Mouse (Mus musculus) MEL (cell line): Measurements from ENCODE around the gene Dtl. TPM values are rescaled to one million over a fixed set of nuclear protein-coding genes. Genes with fewer than 3 reads are reported as not detected.
A peak's percentile ranks its signal among the peaks of the same experiment; 100 is the strongest.

Experiments used
- DNase-seq: peaks from one replicate; pipeline ENCODE4 v3.0.0; 2011; ENCODE audit warnings: low read depth, low spot score
- H3K27ac ChIP-seq: 2 replicates; pipeline ENCODE4 v1.5.1; 2012; ENCODE audit warnings: low read depth, mild to moderate bottlenecking, control low read depth, low read length, moderate library complexity; ENCODE audit not compliant: control insufficient read depth
- H3K27me3 ChIP-seq, 2 experiments: fragments of 150-350 bp in 1 of 2; sonication (generic) in 1 of 2; 2 replicates each; pipeline ENCODE4 v1.6.1; 2012; ENCODE audit warnings: low read length in 2 of 2, mild to moderate bottlenecking in 2 of 2, improper control_type of control experiment in 1 of 2, moderate library complexity in 1 of 2; ENCODE audit not compliant: insufficient read depth in 2 of 2, control insufficient read depth in 1 of 2
- H3K36me3 ChIP-seq, 2 experiments: 2 replicates each; pipeline ENCODE4 v1.6.1; 2012 to 2014; ENCODE audit warnings: low read length in 2 of 2, improper control_type of control experiment in 1 of 2, inconsistent platforms in 1 of 2, mild to moderate bottlenecking in 1 of 2; ENCODE audit not compliant: insufficient read depth in 2 of 2, control insufficient read depth in 1 of 2
- H3K4me1 ChIP-seq, 2 experiments: fragments of 150-350 bp in 1 of 2; sonication (generic) in 1 of 2; 2 replicates each; pipeline ENCODE4 v1.6.1; 2012; ENCODE audit warnings: low read length in 2 of 2, improper control_type of control experiment in 1 of 2, mild to moderate bottlenecking in 1 of 2; ENCODE audit not compliant: insufficient read depth in 2 of 2, control insufficient read depth in 1 of 2
- H3K4me3 ChIP-seq, 2 experiments: fragments of 150-350 bp in 1 of 2; sonication (generic) in 1 of 2; 2 replicates each; pipeline ENCODE4 v1.5.1; 2012; ENCODE audit warnings: low read depth in 2 of 2, low read length in 2 of 2, mild to moderate bottlenecking in 2 of 2, moderate library complexity in 2 of 2, control low read depth in 1 of 2, improper control_type of control experiment in 1 of 2; ENCODE audit not compliant: control insufficient read depth in 1 of 2, insufficient read depth in 1 of 2
- H3K79me2 ChIP-seq: 2 replicates; pipeline ENCODE4 v1.6.1; 2012; ENCODE audit warnings: mild to moderate bottlenecking, low read length, moderate library complexity; ENCODE audit not compliant: control insufficient read depth, poor library complexity, insufficient read depth
- H3K9ac ChIP-seq: 2 replicates; pipeline ENCODE4 v1.6.1; 2012; ENCODE audit warnings: low read depth, mild to moderate bottlenecking, control low read depth, low read length, moderate library complexity; ENCODE audit not compliant: control insufficient read depth, poor library complexity, severe bottlenecking
- H3K9me3 ChIP-seq: fragments of 150-350 bp; sonication (generic); replicated peaks from 2 replicates; pipeline ENCODE4 v1.6.1; 2012; ENCODE audit warnings: mild to moderate bottlenecking, low read length, improper control_type of control experiment, moderate library complexity; ENCODE audit not compliant: insufficient read depth
- CHD1 ChIP-seq: IDR thresholded peaks from 2 replicates; pipeline ENCODE4 v1.6.1; 2012; ENCODE audit warnings: low read depth, mild to moderate bottlenecking, inconsistent platforms, low read length, improper control_type of control experiment
- CHD2 ChIP-seq: IDR thresholded peaks from 2 replicates; pipeline ENCODE4 v1.6.1; 2011; ENCODE audit warnings: low read length, improper control_type of control experiment
- CTCF ChIP-seq, 3 experiments: IDR thresholded peaks in 2 of 3; conservative IDR thresholded peaks in 1 of 3; 2 replicates each; pipeline ENCODE4 v1.5.1; 2011 to 2012; ENCODE audit warnings: low read length in 3 of 3, low read depth in 2 of 3, mild to moderate bottlenecking in 2 of 3, improper control_type of control experiment in 1 of 3, inconsistent platforms in 1 of 3, mixed read lengths in 1 of 3, moderate library complexity in 1 of 3; ENCODE audit not compliant: control insufficient read depth in 1 of 3, insufficient read depth in 1 of 3, poor library complexity in 1 of 3, severe bottlenecking in 1 of 3
- E2F4 ChIP-seq: IDR thresholded peaks from 2 replicates; pipeline ENCODE4 v1.6.1; 2011; ENCODE audit warnings: low read depth, low read length, improper control_type of control experiment, borderline replicate concordance
- ELF1 ChIP-seq: IDR thresholded peaks from 2 replicates; pipeline ENCODE4 v1.6.1; 2014; ENCODE audit warnings: low read depth, mild to moderate bottlenecking, inconsistent platforms, low read length, improper control_type of control experiment, moderate library complexity
- EP300 ChIP-seq, 2 experiments: IDR thresholded peaks; 2 replicates each; pipeline ENCODE4 v1.6.1; 2011; ENCODE audit warnings: improper control_type of control experiment in 2 of 2, low read length in 2 of 2, low read depth in 1 of 2, mild to moderate bottlenecking in 1 of 2
- GATA1 ChIP-seq: IDR thresholded peaks from 2 replicates; pipeline ENCODE4 v1.6.1; 2011; ENCODE audit warnings: low read depth, low read length, improper control_type of control experiment
- HCFC1 ChIP-seq: IDR thresholded peaks from 2 replicates; pipeline ENCODE4 v1.6.1; 2012; ENCODE audit warnings: low read depth, mild to moderate bottlenecking, inconsistent platforms, low read length, improper control_type of control experiment, moderate library complexity
- JUND ChIP-seq: IDR thresholded peaks from 2 replicates; pipeline ENCODE4 v1.6.1; 2011; ENCODE audit warnings: low read depth, mild to moderate bottlenecking, improper control_type of control experiment, low read length
- KAT2A ChIP-seq: conservative IDR thresholded peaks from 2 replicates; pipeline ENCODE4 v1.6.1; 2012; ENCODE audit warnings: low read depth, low read length, improper control_type of control experiment, inconsistent platforms
- MAFK ChIP-seq: IDR thresholded peaks from 2 replicates; pipeline ENCODE4 v1.6.1; 2011; ENCODE audit warnings: low read depth, mild to moderate bottlenecking, low read length, improper control_type of control experiment, borderline replicate concordance
- MEF2A ChIP-seq: IDR thresholded peaks from 2 replicates; pipeline ENCODE4 v1.6.1; 2014; ENCODE audit warnings: low read depth, mild to moderate bottlenecking, inconsistent platforms, low read length, improper control_type of control experiment; ENCODE audit not compliant: poor library complexity, insufficient replicate concordance, severe bottlenecking; ENCODE audit errors: extremely low read depth
- NELFE ChIP-seq: IDR thresholded peaks from 2 replicates; pipeline ENCODE4 v1.6.1; 2011; ENCODE audit warnings: low read depth, low read length, improper control_type of control experiment
- NRF1 ChIP-seq: IDR thresholded peaks from 2 replicates; pipeline ENCODE4 v1.6.1; 2014; ENCODE audit warnings: low read depth, mild to moderate bottlenecking, inconsistent platforms, low read length, improper control_type of control experiment, moderate library complexity; ENCODE audit not compliant: poor library complexity, insufficient read depth, severe bottlenecking
- POLR2AphosphoS2 ChIP-seq: IDR thresholded peaks from 2 replicates; pipeline ENCODE4 v1.6.1; 2011; ENCODE audit warnings: low read length, improper control_type of control experiment
- POLR2AphosphoS5 ChIP-seq: IDR thresholded peaks from 2 replicates; pipeline ENCODE4 v1.6.1; 2012; ENCODE audit warnings: low read depth, borderline replicate concordance, mild to moderate bottlenecking, inconsistent platforms, low read length, moderate library complexity, mixed read lengths
- SIN3A ChIP-seq: IDR thresholded peaks from 2 replicates; pipeline ENCODE4 v1.6.1; 2012; ENCODE audit warnings: low read length, improper control_type of control experiment, inconsistent platforms
- TBP ChIP-seq: IDR thresholded peaks from 2 replicates; pipeline ENCODE4 v1.8.0; 2011; ENCODE audit warnings: low read depth, low read length, improper control_type of control experiment
- TCF12 ChIP-seq: IDR thresholded peaks from 2 replicates; pipeline ENCODE4 v1.6.1; 2014; ENCODE audit warnings: low read depth, mild to moderate bottlenecking, inconsistent platforms, low read length, improper control_type of control experiment, moderate library complexity
- UBTF ChIP-seq: IDR thresholded peaks from 2 replicates; pipeline ENCODE4 v1.6.1; 2012; ENCODE audit warnings: low read depth, mild to moderate bottlenecking, inconsistent platforms, low read length, improper control_type of control experiment, moderate library complexity, borderline replicate concordance; ENCODE audit not compliant: insufficient read depth
- USF1 ChIP-seq: IDR thresholded peaks from 2 replicates; pipeline ENCODE4 v1.6.1; 2014; ENCODE audit warnings: low read depth, mild to moderate bottlenecking, inconsistent platforms, low read length, improper control_type of control experiment, moderate library complexity
- ZC3H11A ChIP-seq: IDR thresholded peaks from 2 replicates; pipeline ENCODE4 v1.6.1; 2012; ENCODE audit warnings: low read depth, mild to moderate bottlenecking, inconsistent platforms, low read length, improper control_type of control experiment
- ZKSCAN1 ChIP-seq: IDR thresholded peaks from 2 replicates; pipeline ENCODE4 v1.6.1; 2012; ENCODE audit warnings: low read depth, mild to moderate bottlenecking, inconsistent platforms, low read length, improper control_type of control experiment, moderate library complexity
- ZMIZ1 ChIP-seq: IDR thresholded peaks from 2 replicates; pipeline ENCODE4 v1.6.1; 2012; ENCODE audit warnings: low read depth, mild to moderate bottlenecking, inconsistent platforms, low read length, improper control_type of control experiment, moderate library complexity
- polyA plus RNA-seq, 2 experiments: library from polyadenylated mRNA; stranded (reverse) in 1 of 2; unstranded in 1 of 2; fragments of >175 nt in 1 of 2; fragments of >200 nt in 1 of 2; gene quantifications; 2 replicates each; pipeline versions ENCODE4 v1.2.1 to v1.2.4; 2012; ENCODE audit warnings: low replicate concordance in 2 of 2, low read depth in 1 of 2; ENCODE audit not compliant: insufficient read length in 2 of 2, insufficient read depth in 1 of 2, missing spikeins in 1 of 2
- total RNA-seq: library from RNA; depleted of rRNA; stranded (reverse); fragments of 300-350 nt; gene quantifications from 2 replicates; pipeline ENCODE4 v1.2.3, GENCODE M21; 2012

The Dtl gene
- total and polyA plus RNA-seq, 3 experiments = 42.3 to 64.6 (median 53.5) TPM

- no peaks in the 10 kb centered on the region for H3K9me3 ChIP-seq
- no peaks in the 10 kb centered on the region; a peak in 1 of 4 replicates for H3K36me3 ChIP-seq
- TF ChIP-seq MAFK = peak; percentile 68
- peak in 1 of 2 experiments; percentile 18; a peak in 1 of 4 replicates for TF ChIP-seq EP300 (IDR thresholded peaks at IDR 0.05; ENCODE audit: low read depth in 1 of 2, low read length in 2 of 2)
- no peak for TF ChIP-seq TCF12
- 0 out of 2 replicates have a peak, but pooled peaks have one; percentile 33 for TF ChIP-seq GATA1
- TF ChIP-seq KAT2A = no peak
- H3K4me1 ChIP-seq = 0 out of 4 replicates have a peak, but pooled peaks cover 0 to 4% of the 10 kb centered on the region in 2 experiments
- DNase-seq = peak; percentile 32
- H3K27me3 ChIP-seq = peaks cover 13 to 16% of the 10 kb centered on the region in 2 experiments
- H3K79me2 ChIP-seq = no peaks in the 10 kb centered on the region
- no peak overlapping the region for H3K27ac ChIP-seq
- H3K9ac ChIP-seq = no peak overlapping the region
- H3K4me3 ChIP-seq = no peak overlapping the region
Observed at GRCm38 (mm10) chr1:191493476-191494302, 81.7 kb downstream of the Dtl start.

GRCm38 (mm10) chr1:191490446-191490845 is 84.9 kb downstream of the Dtl start:
- Histone ChIP-seq H3K4me1 (0 out of 4 replicates have a peak, but pooled peaks cover 0 to 4% of the 10 kb centered on the region in 2 experiments), H3K27ac (no peak overlapping the region), H3K9me3 (no peaks in the 10 kb centered on the region), H3K4me3 (no peak overlapping the region), H3K27me3 (peaks cover 16 to 18% of the 10 kb centered on the region in 2 experiments), H3K36me3 (no peaks in the 10 kb centered on the region; a peak in 1 of 4 replicates), H3K9ac (no peak overlapping the region), H3K79me2 (no peaks in the 10 kb centered on the region)
- no peak for DNase-seq
- TF ChIP-seq ZMIZ1 (no peak), USF1 (no peak), TBP (no peak), POLR2AphosphoS5 (no peak), ZC3H11A (no peak), CHD1 (no peak), CHD2 (no peak), NELFE (no peak), MEF2A (no peak), UBTF (no peak), ZKSCAN1 (no peak), ELF1 (no peak), CTCF (IDR thresholded peaks at IDR 0.05 in 2 of 3, conservative IDR thresholded peaks at IDR 0.05 in 1 of 3; ENCODE audit: control insufficient read depth in 1 of 3, insufficient read depth in 1 of 3, low read depth in 2 of 3, low read length in 3 of 3, poor library complexity in 1 of 3, severe bottlenecking in 1 of 3) (no peak), GATA1 (no peak), JUND (no peak), SIN3A (no peak), HCFC1 (no peak), POLR2AphosphoS2 (no peak), E2F4 (no peak), NRF1 (no peak)
